Mouse (Mus musculus) monocyte, adult 2 months (primary cell): ENCODE results near the gene Golt1b.

Source experiments
- DNase-seq, 2 experiments: peaks; one replicate each; pipeline ENCODE4 v3.0.0; 2022; ENCODE audit warnings: low spot score in 2 of 2, low read depth in 1 of 2

Gene Golt1b

DNA sequence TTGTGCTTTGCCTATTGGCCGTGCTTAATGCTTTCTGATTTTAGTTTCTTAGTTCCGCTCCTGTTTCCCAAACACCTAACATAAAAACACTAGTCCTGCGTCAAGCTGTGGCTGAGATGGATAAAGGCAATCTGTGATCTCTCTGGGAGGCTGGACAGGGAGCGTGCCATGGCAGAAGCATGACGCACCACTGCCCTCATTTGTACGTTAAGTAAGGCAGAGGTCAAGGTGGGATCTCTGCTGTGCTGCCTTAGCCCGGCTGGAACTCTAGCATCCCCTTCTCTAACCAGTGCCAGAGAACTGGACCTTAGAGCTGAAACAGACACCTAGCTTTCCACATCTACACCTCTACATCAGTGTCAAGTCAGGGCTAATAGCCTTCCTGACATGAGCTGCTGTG, 5.4 kb upstream of the Golt1b start:
- no peak for DNase-seq

DNA sequence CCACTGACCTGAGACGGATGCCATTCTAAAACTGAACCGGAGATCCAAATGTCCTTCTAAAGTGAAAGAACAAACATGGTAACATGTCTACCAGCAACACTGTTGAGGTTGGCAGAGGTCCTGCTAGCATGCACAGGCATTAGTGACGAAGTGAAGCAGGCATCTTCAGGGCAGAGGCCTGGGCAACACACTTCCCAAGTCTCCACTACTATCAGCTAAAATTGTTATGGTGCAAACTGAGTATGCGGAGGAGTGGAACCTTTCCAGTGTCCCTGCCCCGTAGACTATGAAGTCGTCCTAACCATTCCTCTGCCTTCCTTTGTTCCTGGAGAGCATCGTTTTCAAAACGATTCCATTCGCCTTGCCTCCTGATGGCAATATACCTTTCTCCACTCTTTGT, 2.5 kb upstream of the Golt1b start:
- DNase-seq, result no peak

DNA sequence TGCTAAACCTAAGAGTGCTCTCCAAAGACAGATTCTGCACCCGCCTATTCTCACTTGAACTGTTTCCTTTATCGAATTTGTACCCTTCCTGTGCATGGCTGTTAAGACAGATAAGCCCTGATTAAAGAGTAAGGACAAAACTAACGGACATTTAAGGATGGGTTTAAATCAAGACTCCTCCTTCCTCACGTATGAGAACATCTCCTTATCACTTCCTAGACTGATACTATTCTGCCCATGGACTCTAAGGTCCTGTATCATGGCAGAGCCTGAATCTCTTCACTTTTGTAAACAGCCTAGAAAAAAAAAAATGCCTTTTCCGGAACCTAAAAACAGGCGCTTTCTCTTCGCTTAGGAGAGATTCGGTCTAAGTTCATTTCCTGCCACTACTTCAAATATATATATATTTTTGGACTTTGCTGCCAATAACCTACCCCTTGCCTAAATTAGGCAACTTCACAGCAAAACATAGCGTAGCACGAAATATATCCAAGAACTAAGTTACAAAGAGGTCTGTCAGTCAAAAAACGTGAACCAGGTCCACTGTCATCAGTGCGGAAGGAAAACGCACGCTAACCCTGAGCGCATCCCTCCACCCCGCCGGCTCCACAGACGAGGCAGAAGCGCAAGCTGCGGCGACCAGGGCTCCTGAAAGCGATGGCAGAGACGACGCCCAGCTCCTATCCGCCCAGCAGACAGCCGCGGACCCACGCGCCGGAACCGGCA, 573 bp upstream of the Golt1b start:
- DNase-seq, result no peak

DNA sequence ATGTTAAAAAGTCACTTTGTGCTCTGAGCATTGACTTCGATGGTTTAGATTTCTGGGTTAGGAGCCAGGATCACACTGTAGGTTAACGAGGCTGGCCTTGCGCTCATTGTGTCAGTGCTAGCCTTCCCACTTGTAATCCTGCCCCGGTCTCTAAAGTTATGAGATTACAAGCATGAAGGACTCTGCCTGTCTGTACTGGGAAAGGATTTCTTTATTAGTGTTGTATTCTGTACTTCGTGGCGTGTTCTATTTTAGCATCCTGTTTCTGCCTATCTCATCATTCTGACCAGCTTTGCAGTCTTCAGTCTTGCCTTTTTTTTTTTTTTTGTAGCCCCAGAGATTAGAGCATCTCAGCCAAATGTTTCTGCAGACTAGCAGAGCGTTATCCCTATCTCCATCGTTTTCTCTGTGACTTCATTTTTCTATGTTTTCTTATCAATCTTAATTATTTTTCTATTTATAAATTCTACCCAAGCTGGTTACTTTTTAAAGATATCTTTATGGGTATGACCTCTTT, 792 bp downstream of the Golt1b start:
- DNase-seq, result no peak

DNA sequence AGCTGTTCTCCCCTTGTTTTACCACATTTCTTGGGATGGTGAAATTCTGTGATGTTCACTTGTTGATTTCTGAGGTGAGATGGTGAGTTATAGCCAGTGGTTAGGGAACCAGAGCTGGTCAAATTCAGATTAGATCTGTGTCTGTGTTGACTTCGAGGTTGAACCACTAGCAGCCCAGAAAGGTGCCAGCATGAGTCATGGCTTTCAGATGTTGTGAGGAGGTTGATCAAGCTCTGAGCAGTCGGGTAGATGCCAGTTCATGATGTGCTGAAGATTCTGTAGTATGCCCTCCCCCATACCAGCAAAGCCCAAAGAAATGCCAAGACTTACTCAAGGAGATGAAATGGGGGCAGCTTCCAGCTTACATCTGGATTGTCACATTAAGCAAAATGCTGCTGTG, 2.1 kb downstream of the Golt1b start:
- DNase-seq, result no peak

DNA sequence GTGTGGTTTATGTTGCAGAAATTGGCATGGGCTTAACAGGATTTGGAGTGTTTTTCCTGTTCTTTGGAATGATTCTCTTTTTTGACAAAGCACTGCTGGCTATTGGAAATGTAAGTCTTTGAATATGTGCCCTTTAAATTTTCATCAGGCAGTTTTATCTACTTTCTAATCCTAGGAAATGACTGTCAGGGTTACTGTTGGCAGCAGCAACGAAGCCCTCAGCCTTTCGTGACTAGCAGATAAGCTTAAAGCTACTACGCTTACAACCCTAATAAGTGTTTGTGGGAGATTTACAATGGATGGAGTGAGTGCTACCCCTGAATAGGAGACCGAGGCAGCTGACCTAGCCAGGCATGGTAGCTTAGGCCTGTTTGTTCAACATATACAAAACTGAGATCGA, 5.3 kb downstream of the Golt1b start:
- DNase-seq, result no peak

DNA sequence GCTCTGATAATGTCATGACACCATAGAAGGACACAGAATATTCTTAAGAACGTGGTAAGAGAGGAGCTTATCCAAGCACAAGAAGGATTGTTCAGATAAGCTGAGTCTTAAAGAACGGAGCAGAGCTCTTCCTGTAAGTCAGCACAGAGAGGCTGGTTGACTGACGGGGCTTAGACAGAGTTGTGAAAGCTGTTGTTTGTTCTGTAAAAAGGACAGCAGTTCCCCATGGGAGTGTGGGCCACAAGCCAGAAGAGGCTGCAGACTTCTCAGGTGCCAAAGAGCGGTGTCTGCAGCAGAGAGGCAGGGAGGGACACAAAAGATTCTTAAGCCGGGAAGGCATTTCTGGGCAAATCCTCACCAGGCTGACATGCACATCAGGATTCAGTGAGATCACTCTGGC, 7.6 kb downstream of the Golt1b start:
- no peak for DNase-seq

DNA sequence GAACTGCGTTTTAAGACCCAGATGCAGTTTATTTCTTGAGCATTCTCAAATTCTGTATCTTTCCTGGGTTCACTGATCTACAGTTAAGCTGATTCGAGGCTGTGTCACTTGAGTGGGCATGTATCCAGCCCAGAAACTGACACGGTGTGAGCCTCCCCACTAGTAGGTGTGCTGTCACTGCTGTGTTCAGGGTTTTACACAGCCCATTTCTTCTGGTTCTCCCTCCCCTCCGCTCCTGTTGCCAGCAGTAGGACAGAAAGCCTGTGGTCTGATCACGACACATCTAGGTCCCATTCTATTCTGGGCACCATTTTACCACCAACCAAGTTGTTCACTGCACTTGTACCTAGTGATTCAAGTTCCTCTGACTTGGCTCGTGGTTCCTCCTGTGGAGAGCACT, 8.7 kb downstream of the Golt1b start:
- DNase-seq, result no peak

DNA sequence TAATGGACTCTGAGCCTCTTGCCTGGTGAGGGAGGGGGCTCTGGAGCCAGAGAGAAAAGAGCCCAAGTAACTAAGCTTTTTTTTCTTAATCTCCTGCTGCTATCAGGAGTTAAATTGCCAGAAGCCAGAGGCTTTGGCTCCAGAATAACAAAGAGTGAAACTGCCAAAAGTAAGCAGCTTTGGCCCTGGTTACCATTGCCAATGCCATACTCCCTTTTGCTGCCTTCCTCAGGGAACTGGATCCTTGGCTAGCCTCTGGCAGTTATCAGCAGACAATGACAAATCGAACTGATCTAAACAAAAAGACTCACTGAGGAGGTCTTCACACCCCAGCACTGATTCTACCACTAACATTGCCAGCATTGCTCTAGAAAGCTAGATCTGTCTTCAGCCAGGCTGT, 24.1 kb downstream of the Golt1b start:
- DNase-seq, result no peak

DNA sequence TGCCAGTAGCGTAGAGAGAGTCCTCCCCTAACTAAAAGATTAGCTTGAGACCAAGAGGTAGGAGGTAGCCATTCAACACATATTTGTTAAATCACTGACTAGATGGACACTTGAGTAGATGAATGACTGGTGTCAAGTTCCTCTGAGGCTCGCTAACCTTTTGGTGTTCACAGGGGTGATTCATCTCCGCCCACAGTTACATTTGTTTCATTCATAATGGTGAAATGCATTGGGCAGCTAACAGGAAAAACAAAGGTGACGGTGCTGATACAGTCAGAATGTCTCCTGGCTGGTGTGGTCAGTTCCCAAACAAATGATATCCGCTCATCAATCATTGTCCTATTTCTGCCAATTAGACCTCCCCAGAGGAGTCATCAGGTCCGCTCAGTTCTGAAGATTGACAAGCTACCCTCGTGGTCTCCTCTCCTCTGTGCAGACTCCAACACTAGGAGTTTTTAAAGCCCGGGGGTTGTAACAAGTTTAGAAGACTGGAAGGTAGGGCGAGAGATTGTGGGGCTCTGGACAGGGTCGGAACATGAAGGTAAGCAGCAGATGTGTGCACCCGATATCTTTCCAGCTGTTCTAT, 26.0 kb downstream of the Golt1b start, which contains the start of gene Spx:
TSS of gene Spx (plus strand) at position 536 of the 586 bp plus-strand sequence.
- DNase-seq, result no peak

DNA sequence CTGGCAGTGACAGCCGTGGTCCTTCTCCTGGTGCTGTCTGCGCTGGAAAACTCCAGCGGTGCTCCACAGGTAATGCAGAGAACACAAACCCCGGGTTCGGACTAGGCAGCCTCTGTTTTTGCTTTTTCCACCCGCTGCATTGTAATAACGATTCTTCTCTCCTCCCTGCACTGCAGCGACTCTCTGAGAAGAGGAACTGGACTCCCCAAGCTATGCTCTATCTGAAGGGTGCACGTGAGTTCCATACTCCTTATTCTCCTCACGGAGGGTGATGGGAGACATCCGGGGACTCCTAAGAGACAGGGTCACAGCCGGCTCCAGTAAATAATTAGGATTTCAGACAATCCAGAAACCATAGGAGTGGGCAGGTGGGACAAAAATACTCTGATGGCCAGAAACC, 26.8 kb downstream of the Golt1b start:
- DNase-seq, result no peak

DNA sequence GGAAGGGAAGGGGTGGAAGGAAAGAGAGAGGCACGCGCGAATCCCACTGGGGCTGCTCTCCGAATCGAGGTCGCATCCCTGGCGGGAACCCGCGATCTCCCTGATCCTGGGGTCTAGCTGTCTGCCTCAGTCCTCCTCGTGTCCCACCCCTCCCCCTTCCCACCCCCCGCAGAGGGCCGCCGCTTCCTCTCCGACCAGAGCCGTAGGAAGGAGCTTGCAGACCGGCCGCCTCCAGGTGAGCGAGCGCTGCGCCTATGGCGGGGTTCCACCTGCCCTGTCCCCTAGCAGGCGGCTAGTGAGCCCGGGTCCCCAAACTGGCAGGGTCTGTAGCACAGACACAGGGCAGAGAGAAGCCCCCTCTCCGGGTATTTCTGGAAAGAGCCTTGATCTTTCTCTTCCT, 27.6 kb downstream of the Golt1b start:
- DNase-seq, result no peak

DNA sequence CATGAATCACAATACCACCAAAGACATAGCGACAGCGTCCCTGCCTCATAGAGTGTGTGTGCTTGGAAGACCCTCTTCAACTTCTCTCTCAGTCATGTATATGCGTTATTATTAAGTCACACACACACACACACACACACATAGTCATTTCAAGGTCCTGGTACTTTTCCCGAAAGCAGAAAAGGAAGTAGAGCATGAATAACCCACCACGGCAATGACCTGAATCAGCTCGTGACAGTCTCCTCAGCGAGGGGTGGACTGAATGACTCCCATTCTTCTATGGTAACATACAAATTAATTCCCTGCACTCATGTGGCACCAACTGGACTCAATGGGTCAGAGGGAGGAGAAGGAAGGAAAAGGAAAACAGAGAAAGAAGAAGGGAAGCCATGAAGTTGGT, 38.0 kb downstream of the Golt1b start:
- no peak for DNase-seq

DNA sequence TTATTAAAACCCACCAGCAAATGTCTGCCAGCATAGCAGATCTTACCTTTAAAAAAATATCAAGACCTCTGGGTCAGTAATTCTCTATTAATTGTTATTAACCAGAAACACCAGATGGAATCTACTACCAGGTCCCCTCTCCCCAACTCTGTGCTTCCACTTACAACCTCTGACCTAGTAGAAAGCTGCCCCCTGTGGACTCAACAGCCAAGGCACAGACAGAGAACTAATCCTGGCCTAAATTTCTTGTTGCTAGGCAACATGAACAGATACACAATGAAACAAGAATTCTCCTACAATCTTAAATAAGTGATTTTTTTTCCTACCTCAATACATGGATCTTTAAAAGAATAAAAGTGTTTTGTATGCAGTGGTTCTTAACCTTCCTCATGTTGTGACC, 42.1 kb downstream of the Golt1b start:
- DNase-seq, result no peak

DNA sequence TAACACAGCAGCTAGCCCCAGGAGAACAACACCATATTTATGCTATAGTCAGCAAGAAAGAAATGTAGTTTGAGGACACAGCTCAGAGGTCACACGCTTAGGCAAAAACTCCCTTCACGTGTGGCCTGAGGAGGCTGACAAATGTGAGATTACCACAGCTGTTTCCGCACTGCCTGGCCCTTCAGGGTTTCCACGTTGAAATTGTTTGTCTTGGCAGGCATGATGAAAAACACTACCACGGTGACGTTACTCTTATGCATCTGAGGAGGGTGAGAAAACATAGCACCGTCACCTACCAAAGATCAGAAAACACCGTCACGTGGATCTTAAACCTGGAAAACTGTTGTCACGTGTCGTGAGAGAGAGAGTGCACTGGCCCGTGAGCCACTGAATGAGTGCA, 64.4 kb downstream of the Golt1b start:
- DNase-seq, result no peak

DNA sequence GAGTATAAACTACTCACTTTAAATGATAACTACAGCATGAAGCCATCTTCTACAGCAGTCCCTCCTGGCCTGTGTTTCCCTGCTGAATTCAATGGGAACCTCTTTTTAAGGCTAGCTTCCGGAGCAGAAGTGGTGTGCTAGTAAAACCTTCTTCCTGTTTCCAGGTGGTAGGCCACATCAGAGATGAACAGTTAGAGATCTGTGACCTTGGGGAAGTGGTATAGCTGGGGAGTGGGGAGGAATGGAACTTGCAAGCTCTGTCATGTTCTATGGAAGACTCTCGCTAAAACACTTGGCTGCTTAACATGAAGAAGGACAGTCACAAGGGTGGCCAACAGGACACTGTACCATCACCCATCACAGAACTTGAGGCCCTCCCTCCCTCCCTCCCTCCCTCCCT, 66.3 kb downstream of the Golt1b start:
- DNase-seq, result no peak
